Mouse (Mus musculus): ENCODE results near the gene Rapgef4. TPM values are rescaled to one million over a fixed set of nuclear protein-coding genes. Genes with fewer than 3 reads are reported as not detected.

Gene Rapgef4
- polyA plus RNA-seq, 1 experiment = not detected

GRCm38 (mm10) chr2:71955637-71956036 lies 25.4 kb upstream of the Rapgef4 start:
- TF ChIP-seq POLR2A (IDR thresholded peaks at IDR 0.05; ENCODE audit: insufficient read depth, low read depth, low read length) (no peak), CTCF (IDR thresholded peaks at IDR 0.05; ENCODE audit: insufficient read depth, low read depth, low read length) (no peak)
- H3K27ac ChIP-seq (ENCODE audit: insufficient read depth, low read depth, low read length) = no peak overlapping the region
- 13% methylated on average over 8 of the region's 8 CpGs for WGBS
- H3K4me1 ChIP-seq (ENCODE audit: control insufficient read depth, insufficient read depth, low read length) = no peaks in the 10 kb centered on the region
- no peak overlapping the region for H3K4me3 ChIP-seq (ENCODE audit: insufficient read depth, low read depth, low read length)

- WGBS = 57% methylated on average over 5 of the region's 5 CpGs
- Histone ChIP-seq H3K4me1 (ENCODE audit: control insufficient read depth, insufficient read depth, low read length) (no peaks in the 10 kb centered on the region), H3K4me3 (ENCODE audit: insufficient read depth, low read depth, low read length) (no peak overlapping the region), H3K27ac (ENCODE audit: insufficient read depth, low read depth, low read length) (no peak overlapping the region)
- no peak for TF ChIP-seq CTCF (IDR thresholded peaks at IDR 0.05; ENCODE audit: insufficient read depth, low read depth, low read length)
- TF ChIP-seq POLR2A (IDR thresholded peaks at IDR 0.05; ENCODE audit: insufficient read depth, low read depth, low read length) = no peak
Observed at GRCm38 (mm10) chr2:71956463-71956862, 24.6 kb upstream of the Rapgef4 start.

- Histone ChIP-seq H3K4me3 (ENCODE audit: insufficient read depth, low read depth, low read length) (no peak overlapping the region), H3K27ac (ENCODE audit: insufficient read depth, low read depth, low read length) (no peak overlapping the region), H3K4me1 (ENCODE audit: control insufficient read depth, insufficient read depth, low read length) (no peaks in the 10 kb centered on the region)
- TF ChIP-seq POLR2A (IDR thresholded peaks at IDR 0.05; ENCODE audit: insufficient read depth, low read depth, low read length) (no peak), CTCF (IDR thresholded peaks at IDR 0.05; ENCODE audit: insufficient read depth, low read depth, low read length) (no peak)
- WGBS = 36% methylated on average over 1 of the region's 1 CpGs
Observed at GRCm38 (mm10) chr2:71957951-71958350, 23.1 kb upstream of the Rapgef4 start.

- Histone ChIP-seq H3K4me3 (ENCODE audit: insufficient read depth, low read depth, low read length) (no peak overlapping the region), H3K27ac (ENCODE audit: insufficient read depth, low read depth, low read length) (no peak overlapping the region), H3K4me1 (ENCODE audit: control insufficient read depth, insufficient read depth, low read length) (no peaks in the 10 kb centered on the region)
- 70% methylated on average over 3 of the region's 3 CpGs for WGBS
- no peak for TF ChIP-seq CTCF (IDR thresholded peaks at IDR 0.05; ENCODE audit: insufficient read depth, low read depth, low read length)
- no peak for TF ChIP-seq POLR2A (IDR thresholded peaks at IDR 0.05; ENCODE audit: insufficient read depth, low read depth, low read length)
Observed at GRCm38 (mm10) chr2:71958393-71958792, 22.6 kb upstream of the Rapgef4 start.

GRCm38 (mm10) chr2:71964216-71964615 lies 16.8 kb upstream of the Rapgef4 start:
- H3K4me3 ChIP-seq (ENCODE audit: insufficient read depth, low read depth, low read length) = no peak overlapping the region
- 49% methylated on average over 10 of the region's 10 CpGs for WGBS
- no peak for TF ChIP-seq POLR2A (IDR thresholded peaks at IDR 0.05; ENCODE audit: insufficient read depth, low read depth, low read length)
- no peak for TF ChIP-seq CTCF (IDR thresholded peaks at IDR 0.05; ENCODE audit: insufficient read depth, low read depth, low read length)
- H3K27ac ChIP-seq (ENCODE audit: insufficient read depth, low read depth, low read length) = no peak overlapping the region
- 0 out of 2 replicates have a peak, but pooled peaks cover 3% of the 10 kb centered on the region for H3K4me1 ChIP-seq (ENCODE audit: control insufficient read depth, insufficient read depth, low read length)

GRCm38 (mm10) chr2:71965476-71965875 lies 15.6 kb upstream of the Rapgef4 start:
- Histone ChIP-seq H3K4me3 (ENCODE audit: insufficient read depth, low read depth, low read length) (no peak overlapping the region), H3K4me1 (ENCODE audit: control insufficient read depth, insufficient read depth, low read length) (0 out of 2 replicates have a peak, but pooled peaks cover 3% of the 10 kb centered on the region), H3K27ac (ENCODE audit: insufficient read depth, low read depth, low read length) (no peak overlapping the region)
- TF ChIP-seq POLR2A (IDR thresholded peaks at IDR 0.05; ENCODE audit: insufficient read depth, low read depth, low read length) (no peak), CTCF (IDR thresholded peaks at IDR 0.05; ENCODE audit: insufficient read depth, low read depth, low read length) (peak; percentile 45; the same call in 1 of the 2 replicates)
- 91% methylated on average over 4 of the region's 4 CpGs for WGBS

- Histone ChIP-seq H3K27ac (ENCODE audit: insufficient read depth, low read depth, low read length) (no peak overlapping the region), H3K4me1 (ENCODE audit: control insufficient read depth, insufficient read depth, low read length) (0 out of 2 replicates have a peak, but pooled peaks cover 3% of the 10 kb centered on the region), H3K4me3 (ENCODE audit: insufficient read depth, low read depth, low read length) (no peak overlapping the region)
- no peak for TF ChIP-seq POLR2A (IDR thresholded peaks at IDR 0.05; ENCODE audit: insufficient read depth, low read depth, low read length)
- TF ChIP-seq CTCF (IDR thresholded peaks at IDR 0.05; ENCODE audit: insufficient read depth, low read depth, low read length) = no peak
- WGBS = 36% methylated on average over 4 of the region's 4 CpGs
Observed at GRCm38 (mm10) chr2:71966737-71967136, 14.3 kb upstream of the Rapgef4 start.

GRCm38 (mm10) chr2:71967855-71968254 lies 13.2 kb upstream of the Rapgef4 start:
- 87% methylated on average over 5 of the region's 5 CpGs for WGBS
- Histone ChIP-seq H3K4me1 (ENCODE audit: control insufficient read depth, insufficient read depth, low read length) (0 out of 2 replicates have a peak, but pooled peaks cover 3% of the 10 kb centered on the region), H3K27ac (ENCODE audit: insufficient read depth, low read depth, low read length) (no peak overlapping the region), H3K4me3 (ENCODE audit: insufficient read depth, low read depth, low read length) (no peak overlapping the region)
- TF ChIP-seq POLR2A (IDR thresholded peaks at IDR 0.05; ENCODE audit: insufficient read depth, low read depth, low read length) (no peak), CTCF (IDR thresholded peaks at IDR 0.05; ENCODE audit: insufficient read depth, low read depth, low read length) (no peak)

- WGBS = 92% methylated on average over 3 of the region's 3 CpGs
- peaks cover 3% of the 10 kb centered on the region; the same call in 1 of the 2 replicates for H3K4me1 ChIP-seq (ENCODE audit: control insufficient read depth, insufficient read depth, low read length)
- H3K27ac ChIP-seq (ENCODE audit: insufficient read depth, low read depth, low read length) = no peak overlapping the region
- TF ChIP-seq POLR2A (IDR thresholded peaks at IDR 0.05; ENCODE audit: insufficient read depth, low read depth, low read length) (no peak), CTCF (IDR thresholded peaks at IDR 0.05; ENCODE audit: insufficient read depth, low read depth, low read length) (no peak)
- no peak overlapping the region for H3K4me3 ChIP-seq (ENCODE audit: insufficient read depth, low read depth, low read length)
Observed at GRCm38 (mm10) chr2:71973646-71974045, 7.4 kb upstream of the Rapgef4 start.

All from olfactory bulb, adult 2 months (tissue).